Mouse (Mus musculus) left cerebral cortex, adult 8-10 months (tissue): Measurements from ENCODE around the gene Kbtbd13. TPM values are rescaled to one million over a fixed set of nuclear protein-coding genes. Genes with fewer than 3 reads are reported as not detected.

ENCODE experiments used
- DNase-seq, 2 experiments: peaks; one replicate each; pipeline ENCODE4 v3.0.0; 2022; ENCODE audit warnings: low spot score in 2 of 2
- total RNA-seq, 4 experiments: library from RNA; stranded (reverse); gene quantifications; 2 replicates each; pipeline ENCODE4 v1.2.4; 2022

Kbtbd13 gene
- under 1 TPM in 3 of 4 experiments, not detected in 1; 0.11 to 0.32 (median 0.12) TPM for total RNA-seq

GRCm38 (mm10) chr9:65391613-65391964 lies at the start of gene Kbtbd13:
TSS of gene Kbtbd13 (minus strand) at chr9:65391652.
- no peak for DNase-seq

DNA sequence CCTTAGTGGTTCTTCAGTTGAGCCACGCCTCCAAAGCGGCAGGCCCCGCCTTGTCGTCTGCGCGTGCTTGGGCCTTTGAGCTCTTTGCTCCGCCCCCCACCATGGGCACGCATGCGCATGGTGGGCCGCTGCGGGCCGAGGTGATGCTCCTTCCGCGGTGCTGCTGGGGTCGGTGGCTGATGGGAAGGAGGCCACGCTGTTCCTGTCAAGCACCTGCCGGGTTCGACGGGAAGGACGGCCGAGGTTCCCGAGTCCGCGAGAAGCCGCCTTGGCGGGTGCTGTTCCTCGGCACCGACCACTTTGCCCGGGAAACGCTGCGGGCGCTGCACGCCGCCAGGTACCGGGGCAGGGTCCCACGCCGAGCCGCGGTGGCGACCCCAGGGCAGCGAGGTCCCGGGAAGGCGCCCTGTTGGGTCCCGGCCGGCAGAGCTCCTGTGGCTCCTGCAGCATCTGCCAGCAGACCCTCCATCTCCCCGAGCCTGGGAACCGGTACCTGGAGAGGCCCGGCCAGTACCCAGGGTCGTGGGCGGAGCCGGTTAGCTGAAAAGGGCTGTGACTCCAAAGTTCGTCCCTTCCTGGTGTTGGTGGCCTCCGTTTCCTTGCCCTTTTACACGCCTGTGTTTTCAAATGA lies 44.3 kb upstream of the Kbtbd13 start, which contains the start of gene Mtfmt:
TSS of gene Mtfmt (plus strand) at position 112 of the 631 bp plus-strand sequence.
- DNase-seq: peak; percentile 74 to 91

- no peak for DNase-seq
These were observed 43.8 kb upstream of the Kbtbd13 start for GRCm38 (mm10) chr9:65435211-65435610.

DNA sequence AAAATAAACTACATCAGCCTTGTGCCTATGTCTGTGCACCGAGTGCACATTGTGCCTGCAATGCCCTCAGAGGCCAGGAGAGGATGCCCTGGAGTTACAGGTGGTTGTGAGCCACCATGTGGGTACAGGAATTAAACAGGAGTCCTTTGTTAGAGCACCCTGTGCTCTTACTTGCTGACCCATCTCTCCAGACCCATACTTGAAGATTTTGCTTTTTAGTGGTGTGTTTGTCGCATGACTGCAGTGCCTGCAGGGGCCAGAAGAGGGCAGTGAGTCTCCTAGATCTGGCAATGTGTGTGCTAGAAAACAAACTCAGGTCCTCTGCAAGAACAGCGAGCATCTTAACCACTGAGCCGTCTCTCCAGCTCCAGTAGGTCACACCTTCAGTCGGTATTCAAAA lies 42.7 kb upstream of the Kbtbd13 start:
- DNase-seq: no peak

- DNase-seq: peak; percentile 63 to 88
These were observed 40.8 kb upstream of the Kbtbd13 start for GRCm38 (mm10) chr9:65432236-65432635.

- no peak for DNase-seq
These were observed 39.5 kb upstream of the Kbtbd13 start for GRCm38 (mm10) chr9:65430921-65431320.

GRCm38 (mm10) chr9:65430401-65430800 lies 38.9 kb upstream of the Kbtbd13 start:
- no peak for DNase-seq

- no peak for DNase-seq
These were observed 36.6 kb upstream of the Kbtbd13 start for GRCm38 (mm10) chr9:65428003-65428402.

DNA sequence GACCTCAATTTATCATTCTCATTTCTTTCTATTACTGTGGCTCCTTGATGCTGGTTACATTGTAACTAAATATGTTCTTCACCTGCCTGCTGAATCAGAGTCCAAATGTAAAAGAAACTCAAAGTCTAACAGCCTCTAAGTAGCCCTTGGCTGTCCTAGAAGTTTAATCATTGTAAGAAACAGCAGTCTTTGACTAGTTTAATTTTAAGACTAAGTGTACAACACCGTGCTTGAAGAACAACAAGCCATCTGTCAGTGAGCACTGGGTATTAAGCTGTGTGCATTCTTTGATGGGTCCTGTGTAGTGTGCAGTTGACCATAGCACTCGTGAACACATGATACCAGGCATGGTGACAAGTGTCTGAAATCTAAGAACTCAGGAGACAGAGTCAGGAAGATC lies 36.1 kb upstream of the Kbtbd13 start:
- no peak for DNase-seq

- DNase-seq: no peak
These were observed 32.9 kb upstream of the Kbtbd13 start for GRCm38 (mm10) chr9:65424393-65424792.

DNA sequence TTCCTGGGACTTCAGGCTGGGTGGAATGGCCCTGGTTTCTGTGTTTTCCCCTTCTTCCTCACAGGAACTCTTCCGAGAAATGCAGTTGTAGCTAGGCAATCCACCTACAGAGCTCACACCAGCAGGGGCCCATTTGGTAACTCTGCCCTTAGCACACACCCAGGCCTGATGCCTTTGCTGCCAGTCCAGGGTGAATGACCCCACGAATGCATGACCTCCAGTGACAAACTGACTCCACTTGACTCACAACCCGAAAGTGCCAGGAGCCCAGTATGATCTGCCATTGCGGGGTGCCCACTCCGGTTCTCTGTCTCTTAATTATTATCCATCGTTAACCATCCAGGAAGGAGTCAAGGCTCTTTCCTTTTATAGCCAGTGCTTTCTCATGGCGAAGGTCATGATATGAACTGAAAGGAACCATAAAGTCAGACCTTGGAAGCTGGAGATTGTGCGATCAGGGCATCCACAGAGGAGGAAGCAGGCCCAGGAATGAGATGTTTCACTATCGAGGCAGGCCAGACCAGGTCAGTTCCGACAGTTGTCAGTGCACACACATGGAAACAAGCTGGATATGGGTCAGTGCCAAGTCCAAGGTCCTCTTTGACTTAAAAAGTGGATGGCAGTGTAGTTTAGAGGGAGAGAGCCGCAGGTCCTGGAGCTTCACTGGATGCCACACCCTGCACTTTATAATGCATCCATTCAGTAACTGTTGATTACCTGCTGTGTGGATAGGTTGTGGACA lies 31.5 kb upstream of the Kbtbd13 start, which contains the start of gene Slc51b:
TSS of gene Slc51b (minus strand) at position 196 of the 742 bp plus-strand sequence.
- no peak for DNase-seq

DNA sequence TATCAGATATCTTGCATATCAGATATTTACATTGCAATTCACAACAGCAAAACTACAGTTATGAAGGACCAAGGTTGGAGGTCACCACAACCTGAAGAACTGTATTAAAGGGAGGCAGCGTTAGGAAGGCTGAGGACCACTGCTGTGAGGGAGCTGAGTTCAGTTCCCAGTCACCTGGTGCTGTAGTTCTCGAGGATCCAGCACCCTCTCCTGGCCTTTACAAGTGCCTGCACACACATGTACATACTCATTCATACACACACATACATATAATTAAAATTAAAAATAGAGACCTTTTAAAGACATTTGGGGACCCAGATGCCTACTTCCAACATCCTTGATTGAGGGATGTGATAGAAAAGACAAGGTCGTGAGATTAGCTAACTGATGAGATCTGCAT lies 28.2 kb upstream of the Kbtbd13 start:
- DNase-seq: no peak

- no peak for DNase-seq
These were observed 26.3 kb upstream of the Kbtbd13 start for GRCm38 (mm10) chr9:65417738-65418137.

DNA sequence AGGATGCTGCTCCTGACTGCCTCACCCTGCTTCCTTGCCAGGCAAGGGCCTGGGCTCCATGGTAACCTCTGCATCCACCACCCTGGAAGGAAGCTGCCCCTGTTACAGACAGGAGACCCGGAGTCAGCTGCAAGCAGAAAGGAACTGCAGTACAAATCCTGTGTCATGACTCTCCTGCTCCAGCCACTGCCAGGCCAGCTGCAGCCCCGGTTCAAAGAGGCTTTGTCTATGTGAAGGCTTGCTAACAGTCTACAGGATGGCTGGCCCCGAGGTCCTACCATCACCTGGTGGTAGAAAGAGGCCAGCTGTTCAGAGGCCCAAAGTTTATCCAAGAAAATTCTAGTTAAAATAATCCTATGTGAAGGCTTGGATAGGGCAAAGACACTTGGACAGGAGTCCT lies 19.9 kb upstream of the Kbtbd13 start:
- DNase-seq: no peak

- no peak for DNase-seq
These were observed 18.9 kb upstream of the Kbtbd13 start for GRCm38 (mm10) chr9:65410378-65410777.

- no peak for DNase-seq
These were observed 17.4 kb upstream of the Kbtbd13 start for GRCm38 (mm10) chr9:65408871-65409295.

DNA sequence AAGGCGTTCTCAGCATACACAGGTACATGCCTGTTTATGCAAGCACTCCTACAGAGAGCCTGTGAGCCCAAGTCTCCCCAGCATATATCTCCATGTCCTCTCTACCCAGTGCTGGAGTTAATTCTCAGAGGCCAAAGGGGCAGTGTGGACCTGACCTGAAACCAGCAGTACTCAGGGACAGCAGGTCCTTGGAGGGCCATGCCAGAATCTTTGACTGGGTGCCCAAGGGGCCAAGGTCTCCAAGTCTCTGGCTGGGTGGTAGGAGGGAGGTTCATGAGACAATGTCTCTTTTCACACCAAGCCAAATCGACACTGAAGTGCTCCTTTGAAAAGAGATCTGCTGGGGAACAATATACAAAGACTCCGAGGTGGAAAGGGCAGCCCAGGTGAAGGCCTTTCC lies 16.4 kb upstream of the Kbtbd13 start:
- no peak for DNase-seq

GRCm38 (mm10) chr9:65407327-65407726 lies 15.9 kb upstream of the Kbtbd13 start:
- no peak for DNase-seq

DNA sequence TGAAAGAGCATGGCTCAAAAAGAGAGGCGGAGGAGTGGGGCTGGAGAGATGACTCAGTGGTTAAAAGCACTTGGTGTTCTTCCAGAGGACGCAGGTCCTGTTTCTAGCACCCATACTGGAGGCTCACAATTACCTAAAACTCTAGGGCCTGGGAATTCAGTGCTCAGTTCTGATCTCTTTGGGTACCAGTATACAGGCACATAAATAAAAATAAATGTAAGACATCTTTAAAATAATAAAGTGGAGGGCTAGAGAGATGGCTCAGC lies 13.7 kb upstream of the Kbtbd13 start:
- DNase-seq: no peak

DNA sequence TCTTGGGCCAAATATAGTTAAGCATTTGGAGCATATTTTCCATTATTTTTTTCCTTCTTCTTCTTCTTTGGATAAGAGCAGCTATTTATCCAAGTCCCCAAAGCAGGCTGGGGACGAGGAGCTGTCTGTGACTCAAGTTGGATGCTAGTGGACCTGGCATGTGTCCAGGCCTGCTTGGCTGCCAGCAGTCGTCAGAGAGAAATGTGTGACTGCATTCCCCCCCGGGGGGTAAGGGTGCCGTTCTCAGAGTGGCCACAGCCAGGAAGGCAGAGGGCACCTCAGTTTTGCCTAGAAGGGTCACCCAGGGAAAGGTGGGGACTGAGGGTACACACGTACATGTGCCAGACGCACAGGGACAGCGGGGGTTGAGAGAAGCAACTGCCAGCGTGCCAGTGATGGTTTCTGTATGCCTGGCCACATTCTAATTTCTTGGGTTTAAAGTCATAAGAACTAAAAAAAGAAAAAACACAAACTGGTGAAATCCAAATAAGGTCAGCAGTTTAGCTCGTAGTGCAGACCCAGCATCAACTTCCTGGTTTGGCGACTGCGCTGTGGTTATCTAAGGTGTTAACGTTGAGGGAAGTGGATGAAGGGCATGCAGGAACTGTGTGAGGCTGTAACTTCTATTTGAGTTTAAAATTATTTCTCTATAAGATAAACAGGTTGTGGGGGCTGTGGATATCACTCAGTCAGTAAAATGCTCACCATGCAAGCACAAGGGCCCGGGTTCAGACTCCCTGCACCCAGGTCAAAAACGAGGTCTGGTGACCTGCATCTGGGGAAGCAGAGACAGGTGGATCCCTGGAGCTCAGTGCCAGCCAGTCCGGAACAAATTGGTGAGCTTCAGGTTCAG lies 13.1 kb upstream of the Kbtbd13 start:
- DNase-seq: peak; percentile 41 to 46

DNA sequence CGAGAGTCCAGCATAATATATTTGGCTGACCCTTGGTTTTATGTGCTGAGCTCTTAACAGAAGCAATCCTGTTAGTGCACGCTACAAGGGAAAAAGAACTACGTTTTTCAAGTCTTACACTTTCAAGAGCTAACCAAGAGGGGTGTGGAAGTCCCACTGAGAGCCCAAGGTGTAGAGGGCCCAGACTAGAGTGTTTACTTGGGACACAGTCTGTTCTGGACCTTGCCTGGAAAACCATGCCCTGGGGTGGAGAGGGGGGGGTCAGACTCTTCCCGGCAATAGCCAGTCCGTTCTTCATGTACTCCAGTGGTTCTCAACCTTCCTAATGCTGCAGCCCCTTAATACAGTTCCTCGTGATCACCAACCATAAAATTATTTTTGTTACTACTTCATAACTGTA lies 8.5 kb upstream of the Kbtbd13 start:
- DNase-seq: no peak

- peak in 1 of 2 experiments; percentile 34 for DNase-seq
These were observed 6.8 kb upstream of the Kbtbd13 start, which contains the start of gene Rasl12 for GRCm38 (mm10) chr9:65398279-65398678. TSS of gene Rasl12 (plus strand) at chr9:65398506.
